In the genomic region with DNA sequence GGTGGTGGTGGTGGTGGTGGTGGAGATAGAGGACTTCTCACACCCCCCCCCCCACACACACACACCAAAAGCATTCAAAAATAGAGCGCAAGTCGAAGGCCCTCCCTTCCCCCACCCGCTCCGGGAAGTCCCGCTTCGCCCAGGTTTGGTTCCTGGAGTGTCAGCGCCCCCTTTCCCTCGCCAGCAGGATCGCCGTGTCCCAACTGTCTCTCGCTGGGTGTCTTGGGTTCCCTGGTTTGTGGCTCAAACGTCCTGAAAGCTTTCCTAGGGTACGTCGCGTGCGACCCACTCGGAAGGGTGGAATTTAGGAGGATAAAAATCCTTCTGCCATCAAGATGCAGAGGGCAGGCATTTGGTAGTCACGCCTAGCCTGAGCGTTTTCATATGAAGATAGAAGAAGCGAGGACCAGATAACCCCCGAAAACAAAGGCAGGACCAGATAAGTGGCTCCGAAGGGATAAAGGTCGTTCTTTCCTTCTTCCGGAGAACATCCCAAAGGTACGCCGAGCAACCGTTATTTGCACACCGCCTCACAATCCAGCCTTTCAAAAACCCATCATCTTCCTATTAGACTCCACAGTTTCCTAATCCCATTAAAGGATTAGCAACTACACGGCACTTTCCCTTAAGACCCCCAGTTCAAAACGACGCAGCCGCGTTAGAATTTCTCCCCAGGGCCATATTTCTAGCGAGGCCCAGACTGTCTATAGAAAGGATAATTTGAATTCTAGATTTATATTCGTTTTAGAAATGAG, we compare ENCODE assay signal across 8 mouse cellular contexts. TPM values are rescaled to one million over a fixed set of nuclear protein-coding genes. Genes with fewer than 3 reads are reported as not detected.
DNase-seq lines count a peak whose midpoint lies in the region; ATAC-seq and TF ChIP-seq lines count a peak whose summit lies in the region.

No protein-coding gene starts in this region.

- H3K9ac ChIP-seq in intestine, embryonic 14.5 days (ENCODE audit: low read length), result peak overlapping the region; percentile 51
- no peak overlapping the region for H3K9ac ChIP-seq in liver, embryonic 14.5 days (replicated peaks)

- H3K27me3 ChIP-seq in thymus, adult 2 months (ENCODE audit: control insufficient read depth, insufficient read depth, low read length), result peaks cover 28% of the 10 kb centered on the region
- H3K27me3 ChIP-seq in intestine, embryonic 14.5 days (replicated peaks; ENCODE audit: control insufficient read depth, insufficient read depth, low read length), result peaks cover 61% of the 10 kb centered on the region
- peaks cover 95% of the 10 kb centered on the region for H3K27me3 ChIP-seq in liver, embryonic 14.5 days (ENCODE audit: control insufficient read depth, insufficient read depth, low read length)

- 7% methylated on average over 35 of the region's 35 CpGs for WGBS in thymus, adult 2 months
- WGBS in intestine, embryonic 14.5 days, result under 1% methylated on average over 35 of the region's 35 CpGs
- 1% methylated on average over 35 of the region's 35 CpGs for WGBS in liver, embryonic 14.5 days (ENCODE audit: insufficient replicate concordance)

- peak overlapping the region; percentile 55 for H3K4me2 ChIP-seq in intestine, embryonic 14.5 days (ENCODE audit: low read length)
- no peak overlapping the region for H3K4me2 ChIP-seq in liver, embryonic 14.5 days (ENCODE audit: low read depth)

- H3K9me3 ChIP-seq in intestine, embryonic 14.5 days (ENCODE audit: control insufficient read depth, low read length), result no peaks in the 10 kb centered on the region
- no peaks in the 10 kb centered on the region for H3K9me3 ChIP-seq in liver, embryonic 14.5 days (ENCODE audit: control insufficient read depth, low read length)

- no peaks in the 10 kb centered on the region for H3K36me3 ChIP-seq in thymus, adult 2 months (ENCODE audit: control insufficient read depth, insufficient read depth, low read length)
- H3K36me3 ChIP-seq in intestine, embryonic 14.5 days (ENCODE audit: control insufficient read depth, insufficient read depth, low read length), result no peaks in the 10 kb centered on the region
- no peaks in the 10 kb centered on the region for H3K36me3 ChIP-seq in liver, embryonic 14.5 days (replicated peaks; ENCODE audit: control insufficient read depth, insufficient read depth, low read depth)

- ATAC-seq in intestine, embryonic 14.5 days (replicated peaks; ENCODE audit: low FRiP score, low TSS enrichment, low read depth), result no peak
- no peak for ATAC-seq in liver, embryonic 14.5 days (ENCODE audit: insufficient read depth)

- no peak for TF ChIP-seq POLR2A in thymus, adult 2 months (IDR thresholded peaks at IDR 0.05; ENCODE audit: control insufficient read depth, extremely low read depth, insufficient read depth, low read length, poor library complexity)

- DNase-seq in thymus, postnatal 4 days, result peak; percentile 61
- no peak for DNase-seq in thymus, adult 2 months
- DNase-seq in embryo, embryonic 10 days (ENCODE audit: low spot score), result peak; percentile 91
- DNase-seq in gastrocnemius, postnatal 4 days (ENCODE audit: low spot score in 2 of 2), result peak; percentile 84 to 91
- DNase-seq in intestine, embryonic 14.5 days (ENCODE audit: low spot score), result peak; percentile 90
- no peak for DNase-seq in liver, embryonic 14.5 days (ENCODE audit: low read depth in 3 of 3, low spot score in 3 of 3)
- peak; percentile 58 for DNase-seq in ovary, postnatal 10 days (ENCODE audit: low spot score)
- DNase-seq in T-cell, adult 2 months (ENCODE audit: low spot score), result no peak

- H3K4me3 ChIP-seq in thymus, adult 2 months (ENCODE audit: control insufficient read depth, insufficient read depth, low read length), result no peak overlapping the region
- peak overlapping the region; percentile 63 for H3K4me3 ChIP-seq in intestine, embryonic 14.5 days (ENCODE audit: low read depth, low read length)
- no peak overlapping the region; a peak in 1 of 4 replicates for H3K4me3 ChIP-seq in liver, embryonic 14.5 days (ENCODE audit: insufficient read depth in 1 of 2, low read depth in 2 of 2, low read length in 2 of 2)

- H3K4me1 ChIP-seq in thymus, adult 2 months (replicated peaks; ENCODE audit: control insufficient read depth, insufficient read depth, low read length), result 0 out of 2 replicates have a peak, but pooled peaks cover 4% of the 10 kb centered on the region
- H3K4me1 ChIP-seq in intestine, embryonic 14.5 days (replicated peaks; ENCODE audit: control insufficient read depth, insufficient read depth, low read length), result peaks cover 14% of the 10 kb centered on the region
- no peaks in the 10 kb centered on the region; a peak in 1 of 4 replicates for H3K4me1 ChIP-seq in liver, embryonic 14.5 days (replicated peaks; ENCODE audit: control insufficient read depth in 2 of 2, insufficient read depth in 2 of 2, low read length in 1 of 2)

- no peak for TF ChIP-seq CTCF in thymus, adult 2 months (IDR thresholded peaks at IDR 0.05; ENCODE audit: borderline replicate concordance, control insufficient read depth, extremely low read depth, insufficient read depth, low read length, poor library complexity)
- peak; percentile 55 for TF ChIP-seq CTCF in liver, embryonic 14.5 days (IDR thresholded peaks at IDR 0.05; ENCODE audit: low read depth)

- no peak for TF ChIP-seq EP300 in liver, embryonic 14.5 days (IDR thresholded peaks at IDR 0.05; ENCODE audit: low read depth)

- H3K27ac ChIP-seq in thymus, adult 2 months (ENCODE audit: control insufficient read depth, insufficient read depth, low read length), result no peak overlapping the region
- H3K27ac ChIP-seq in intestine, embryonic 14.5 days (ENCODE audit: low read depth), result peak overlapping the region; percentile 90
- no peak overlapping the region for H3K27ac ChIP-seq in liver, embryonic 14.5 days

RNA-seq across cellular contexts. Expression of gene Pdgfra, which starts 0.8 kb away (rescaled TPM):
- polyA plus RNA-seq in thymus, adult 2 months (2012; rRNA removed), result 1.8 and 3.4 TPM in 2 replicates
- total RNA-seq in gastrocnemius, postnatal 4 days (2021), result 10 to 100 TPM; 72.4 to 77.3 TPM
- polyA plus RNA-seq in intestine, embryonic 14.5 days (2014; fragmentation: Nextera tagmentation; extraction: Ambion mirVana), result 50.9 and 62.3 TPM in 2 replicates
- 0.86 and 1.6 TPM in 2 replicates for polyA plus RNA-seq in liver, embryonic 14.5 days (2012; rRNA removed)
- polyA plus RNA-seq in liver, embryonic 14.5 days (2014; fragmentation: Nextera tagmentation; extraction: Ambion mirVana), result 1.2 and 1.8 TPM in 2 replicates

Comparison
In these comparisons a context has a peak if more than half of its experiments do, and no peak if none do; other contexts are left out.
1. DNase-seq: peak in thymus, postnatal 4 days (single experiment), embryo, embryonic 10 days (single experiment), gastrocnemius, postnatal 4 days (2 of 2), intestine, embryonic 14.5 days (single experiment) and ovary, postnatal 10 days (single experiment); none in thymus, adult 2 months (single experiment), liver, embryonic 14.5 days (0 of 3) and T-cell, adult 2 months (single experiment).
2. RNA of gene Pdgfra, which starts 0.8 kb away (polyA plus RNA-seq): 50.9 to 62.3 TPM in intestine, embryonic 14.5 days; 1.8 to 3.4 TPM in thymus, adult 2 months and 0.86 to 1.8 TPM in liver, embryonic 14.5 days; every median in the first group is over 10 times any median in the second.